Mouse (Mus musculus): ENCODE results near the gene Epsti1. TPM values are rescaled to one million over a fixed set of nuclear protein-coding genes. Genes with fewer than 3 reads are reported as not detected.

Epsti1 gene
- 4.3 and 5.6 TPM in 2 replicates for polyA plus RNA-seq (2012; rRNA removed)

DNA sequence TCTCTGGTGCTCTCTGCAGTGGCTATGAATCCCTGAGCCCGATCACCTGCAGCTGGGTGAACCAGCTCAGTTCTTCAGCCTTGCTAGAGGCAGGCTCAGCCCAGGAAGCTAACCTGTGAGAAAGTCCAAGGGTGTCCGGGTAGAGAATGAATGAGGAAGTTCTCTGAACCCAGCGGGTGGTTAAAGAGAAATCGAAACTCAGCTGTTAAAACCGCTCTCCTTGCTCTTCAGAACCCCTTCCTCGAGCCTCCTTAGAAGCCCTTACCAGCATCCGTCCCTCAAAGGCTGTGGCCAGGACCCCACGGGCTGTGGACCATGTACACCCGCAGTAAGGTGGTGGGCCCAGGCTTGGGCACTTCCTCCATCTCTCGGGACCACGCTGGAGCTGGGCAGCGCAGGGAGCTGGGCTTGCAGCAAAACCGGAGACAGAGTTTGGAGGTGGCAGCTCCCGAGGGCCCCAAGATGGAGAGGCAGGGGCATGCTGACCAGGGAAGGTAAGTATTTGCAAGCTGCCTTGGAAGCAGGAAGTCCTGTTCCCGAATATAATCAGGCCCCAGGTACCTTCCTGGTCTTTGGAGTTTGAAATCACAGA, at the start of gene Epsti1:
Epsti1 (plus strand) TSS at position 69 of the 592 bp plus-strand sequence.

DNA sequence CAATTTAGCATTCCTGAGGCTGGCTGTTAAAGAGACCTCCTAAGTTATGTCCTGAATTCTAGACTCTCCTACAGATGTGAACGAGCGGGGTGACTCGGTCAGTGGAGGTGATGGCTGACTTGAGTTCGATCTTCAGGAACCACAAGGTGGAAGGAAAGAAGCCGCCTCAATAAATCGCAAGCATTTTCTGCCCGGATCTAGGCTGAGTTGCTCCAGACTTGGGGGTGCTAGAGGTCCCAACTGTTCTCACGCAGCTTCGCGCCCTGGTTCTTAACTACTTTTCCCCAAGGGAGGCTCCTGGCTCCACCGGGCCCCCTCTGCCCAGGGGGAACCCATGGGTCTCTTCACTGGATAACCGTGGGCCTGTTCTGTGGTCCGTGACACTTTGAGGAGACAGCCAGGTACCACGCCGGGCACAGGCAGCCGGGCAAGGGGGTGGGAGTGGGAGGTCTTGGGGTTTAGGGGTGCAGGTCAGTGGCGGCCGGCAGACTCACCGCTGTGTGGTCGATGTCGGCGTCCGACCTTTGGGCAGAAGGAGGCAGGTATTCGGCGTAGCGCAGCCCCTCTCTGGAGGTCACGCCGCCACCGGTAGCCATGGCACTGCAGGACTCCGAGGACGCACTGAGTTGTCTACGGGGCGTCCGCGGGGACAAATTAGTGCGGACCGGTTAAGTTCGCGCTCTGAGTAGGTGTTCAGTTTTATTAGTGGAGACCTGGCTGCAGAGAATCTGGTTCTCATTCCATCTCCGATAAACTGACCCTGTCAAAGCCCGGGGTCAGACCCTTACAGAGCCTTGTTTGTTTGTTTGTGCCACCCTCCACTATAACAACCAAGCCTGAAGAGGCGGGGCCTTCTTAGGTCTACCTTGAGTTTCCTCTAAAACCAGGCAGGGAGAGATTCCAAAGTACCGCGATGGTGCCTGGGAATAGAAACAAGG, 29.5 kb upstream of the Epsti1 start, which contains the start of gene Dnajc15:
Dnajc15 (minus strand) TSS at position 822 of the 938 bp plus-strand sequence.

Other genes with a start within 250 kb of the Epsti1 start
- gene Dnajc15, start 29.1 kb upstream of the Epsti1 start, polyA plus RNA-seq (2012; rRNA removed), result 9.2 and 9.4 TPM in 2 replicates
- not detected in 2 replicates for gene Fam216b, start 184.8 kb downstream of the Epsti1 start, polyA plus RNA-seq (2012; rRNA removed)